Mouse (Mus musculus) forebrain, postnatal 0 days (tissue): Measurements from ENCODE around the gene Cfap57. TPM values are rescaled to one million over a fixed set of nuclear protein-coding genes. Genes with fewer than 3 reads are reported as not detected.

Experiments
- ATAC-seq: fragments of 200-750 bp; cut with Nextera tagmentation; 2 replicates; pipeline ENCODE4 v1.8.0; 2017; ENCODE audit warnings: mild to moderate bottlenecking, moderate library complexity
- DNase-seq: peaks from one replicate; pipeline ENCODE4 v3.0.0-alpha.2; 2015
- H3K27ac ChIP-seq: fragments of 300-500 bp; sonication (generic); 2 replicates; pipeline ENCODE4 v1.5.1; 2014; ENCODE audit warnings: low read depth, mild to moderate bottlenecking, antibody characterized with exemption, low read length, moderate library complexity, mixed read lengths
- H3K27me3 ChIP-seq: fragments of 300-500 bp; sonication (generic); 2 replicates; pipeline ENCODE4 v1.6.1; 2014; ENCODE audit warnings: mild to moderate bottlenecking, low read length, mixed read lengths; ENCODE audit not compliant: insufficient read depth
- H3K36me3 ChIP-seq: fragments of 300-500 bp; sonication (generic); 2 replicates; pipeline ENCODE4 v1.6.1; 2014; ENCODE audit warnings: mild to moderate bottlenecking, moderate library complexity; ENCODE audit not compliant: insufficient read depth
- H3K4me1 ChIP-seq: fragments of 300-500 bp; sonication (generic); 2 replicates; pipeline ENCODE4 v1.6.1; 2014; ENCODE audit warnings: antibody characterized with exemption; ENCODE audit not compliant: insufficient read depth
- H3K4me2 ChIP-seq: fragments of 300-500 bp; sonication (generic); 2 replicates; pipeline ENCODE4 v1.6.1; 2014; ENCODE audit warnings: low read depth, mild to moderate bottlenecking, moderate library complexity
- H3K4me3 ChIP-seq: fragments of 300-500 bp; sonication (generic); 2 replicates; pipeline ENCODE4 v1.5.1; 2014; ENCODE audit warnings: low read depth, low read length, mixed read lengths
- H3K9ac ChIP-seq: fragments of 300-500 bp; sonication (generic); 2 replicates; pipeline ENCODE4 v1.6.1; 2014; ENCODE audit warnings: mild to moderate bottlenecking
- H3K9me3 ChIP-seq: fragments of 300-500 bp; sonication (generic); 2 replicates; pipeline ENCODE4 v1.6.1; 2016; ENCODE audit warnings: low read length
- CTCF ChIP-seq: sonication (generic); IDR thresholded peaks from 2 replicates; pipeline ENCODE4 v1.5.1; 2016; ENCODE audit warnings: antibody characterized with exemption, control low read depth, low read depth
- WGBS: fragments of 180-500 bp; shearing (Covaris S2); extraction: QIAGEN DNeasy Blood & Tissue Kit; methylation state at CpG from one replicate; pipeline ENCODE4 v1.1.7; 2014; 5-methylcytosine and 5-hydroxymethylcytosine counted together
- polyA plus RNA-seq: library from polyadenylated mRNA; unstranded; fragments of >200 nt; fragmentation: Nextera tagmentation; extraction: Ambion mirVana; gene quantifications from 2 replicates; pipeline ENCODE4 v1.2.1, GENCODE M21; 2015
- total RNA-seq: library from RNA; depleted of rRNA; stranded (reverse); fragments of >200 nt; gene quantifications from 2 replicates; pipeline ENCODE4 v1.2.3, GENCODE M21; 2014

Gene Cfap57
- total and polyA plus RNA-seq, 2 experiments from 2014 or later, result 1.3 to 2.0 TPM

DNA sequence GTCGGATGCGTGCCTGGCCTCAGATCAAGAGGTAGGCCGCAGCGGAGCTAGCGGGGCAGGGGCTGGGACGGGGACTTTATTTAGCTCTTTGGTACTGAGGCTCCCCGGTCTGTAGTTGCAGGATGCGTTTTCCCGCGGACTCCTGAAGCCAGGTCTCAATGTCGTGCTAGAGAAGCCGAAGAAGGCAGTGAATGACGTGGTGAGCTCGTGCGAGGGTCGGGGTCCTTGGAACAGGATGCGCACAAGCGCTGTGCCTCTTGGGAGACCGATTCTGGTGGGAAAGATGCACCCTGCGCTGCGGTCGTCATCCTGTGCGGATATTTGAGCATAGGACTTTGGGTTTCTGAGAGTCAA lies 367 bp upstream of the Cfap57 start:
- H3K27ac ChIP-seq, result peak overlapping the region; percentile 66
- no peak for TF ChIP-seq CTCF
- under 1% methylated on average over 23 of the region's 23 CpGs for WGBS

DNA sequence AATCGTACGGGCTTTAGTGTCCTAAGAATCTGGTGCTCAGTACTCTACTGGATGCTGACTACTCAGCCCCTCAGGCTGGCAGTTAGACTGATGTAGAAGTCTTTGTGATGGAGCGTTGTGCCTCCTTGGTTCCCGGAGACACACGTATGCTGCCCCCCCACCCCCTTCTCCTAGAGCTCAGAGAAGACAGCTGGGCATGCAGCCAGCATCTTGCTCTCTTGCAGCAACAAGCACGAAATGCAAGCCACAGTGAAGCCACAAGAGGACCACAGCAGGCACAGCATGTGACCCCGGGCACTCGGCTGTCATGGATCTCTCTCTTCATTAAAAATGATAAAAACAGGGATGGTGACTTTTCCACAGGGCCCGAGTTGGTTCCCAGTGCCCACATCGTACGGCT lies 5.2 kb downstream of the Cfap57 start:
- DNase-seq, result no peak
- no peaks in the 10 kb centered on the region for H3K36me3 ChIP-seq
- H3K9ac ChIP-seq, result no peak overlapping the region
- 75% methylated on average over 11 of the region's 11 CpGs for WGBS
- H3K27me3 ChIP-seq, result no peaks in the 10 kb centered on the region
- H3K27ac ChIP-seq, result no peak overlapping the region
- TF ChIP-seq CTCF, result no peak
- H3K4me2 ChIP-seq, result no peak overlapping the region
- H3K9me3 ChIP-seq, result peaks cover 6% of the 10 kb centered on the region; the same call in 1 of the 2 replicates
- H3K4me3 ChIP-seq, result no peak overlapping the region
- no peaks in the 10 kb centered on the region for H3K4me1 ChIP-seq
- ATAC-seq, result no peak

More for the DNA sequence above, 367 bp upstream of the Cfap57 start:
- Histone ChIP-seq H3K4me2 (peak overlapping the region; percentile 72), H3K36me3 (peaks cover 29% of the 10 kb centered on the region), H3K4me3 (peak overlapping the region; percentile 77), H3K27me3 (no peaks in the 10 kb centered on the region), H3K9ac (peak overlapping the region; percentile 66), H3K4me1 (no peaks in the 10 kb centered on the region; the same call in 1 of the 2 replicates), H3K9me3 (peaks cover 6% of the 10 kb centered on the region; the same call in 1 of the 2 replicates)
- peak; percentile 64 for ATAC-seq
- DNase-seq, result no peak

DNA sequence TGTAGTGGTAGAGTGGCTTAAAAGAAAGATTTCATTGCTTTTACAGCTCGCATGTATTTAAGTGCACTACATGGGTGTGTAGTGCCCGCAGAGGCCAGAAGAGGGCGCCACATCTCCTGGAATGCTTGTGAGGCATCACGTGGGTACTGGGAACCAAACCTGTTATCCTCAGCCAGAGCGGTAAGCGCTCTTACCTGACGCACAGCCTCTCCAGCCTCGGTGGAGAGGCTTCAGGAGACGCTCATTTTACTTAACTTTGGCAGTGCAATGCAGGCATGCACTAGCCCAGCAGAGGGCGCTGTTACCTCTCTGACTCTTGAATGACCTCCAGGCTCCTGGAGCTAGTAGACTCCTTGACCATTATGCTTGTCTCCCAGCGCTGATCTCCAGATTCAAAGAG lies 8.0 kb downstream of the Cfap57 start:
- H3K27me3 ChIP-seq, result no peaks in the 10 kb centered on the region
- no peak overlapping the region for H3K27ac ChIP-seq
- H3K4me3 ChIP-seq, result no peak overlapping the region
- ATAC-seq, result no peak
- 24% methylated on average over 11 of the region's 11 CpGs for WGBS
- peaks cover 6% of the 10 kb centered on the region; the same call in 1 of the 2 replicates for H3K9me3 ChIP-seq
- DNase-seq, result no peak
- TF ChIP-seq CTCF, result peak; percentile 51
- H3K36me3 ChIP-seq, result no peaks in the 10 kb centered on the region
- no peak overlapping the region for H3K9ac ChIP-seq
- H3K4me2 ChIP-seq, result no peak overlapping the region
- no peaks in the 10 kb centered on the region for H3K4me1 ChIP-seq

DNA sequence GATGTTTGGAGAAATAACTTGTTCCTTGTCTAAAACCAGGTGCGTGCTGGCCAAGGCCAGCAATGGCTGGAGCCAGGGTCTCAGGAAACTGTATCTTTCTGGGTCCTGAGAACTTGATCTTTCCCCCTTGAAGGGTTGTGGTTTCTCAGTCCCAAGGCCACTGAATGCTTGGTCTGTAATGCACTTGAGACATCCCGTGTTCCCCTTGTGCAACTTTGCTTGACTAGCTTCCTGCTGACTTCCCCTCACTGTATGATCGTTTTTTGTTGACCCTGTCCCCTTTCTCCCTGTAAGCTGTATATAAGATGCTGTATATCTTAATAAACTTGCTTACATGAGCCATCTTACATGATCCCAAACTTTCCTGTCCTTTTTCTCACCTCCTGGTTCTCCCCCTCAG lies 10.7 kb downstream of the Cfap57 start:
- H3K27me3 ChIP-seq, result no peaks in the 10 kb centered on the region
- H3K9me3 ChIP-seq, result no peaks in the 10 kb centered on the region
- H3K36me3 ChIP-seq, result no peaks in the 10 kb centered on the region
- WGBS, result 81% methylated on average over 3 of the region's 3 CpGs
- no peaks in the 10 kb centered on the region for H3K4me1 ChIP-seq
- no peak overlapping the region for H3K4me2 ChIP-seq
- H3K27ac ChIP-seq, result no peak overlapping the region
- no peak overlapping the region for H3K4me3 ChIP-seq
- no peak overlapping the region for H3K9ac ChIP-seq
- DNase-seq, result no peak
- ATAC-seq, result no peak
- no peak for TF ChIP-seq CTCF

DNA sequence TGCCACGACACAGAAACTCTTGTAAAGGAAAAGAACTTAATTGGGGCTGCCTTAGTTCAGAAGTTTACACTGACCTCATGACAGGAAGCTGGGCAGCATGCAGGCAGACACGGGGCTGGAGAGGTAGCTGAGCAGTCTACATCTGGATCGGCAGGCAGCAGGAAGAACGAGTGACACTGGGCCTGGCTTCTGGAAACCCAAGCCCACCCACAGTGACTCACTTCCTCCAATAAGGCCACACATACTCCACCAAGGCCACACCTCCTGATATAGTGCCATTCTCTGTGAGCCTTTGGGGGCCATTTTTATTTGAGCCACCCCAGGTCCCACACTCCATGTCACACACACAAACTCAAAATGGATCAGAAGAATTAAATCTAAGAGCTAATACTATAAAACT lies 16.5 kb downstream of the Cfap57 start:
- TF ChIP-seq CTCF, result no peak
- Histone ChIP-seq H3K4me2 (no peak overlapping the region), H3K27me3 (no peaks in the 10 kb centered on the region), H3K4me1 (no peaks in the 10 kb centered on the region), H3K9me3 (no peaks in the 10 kb centered on the region), H3K4me3 (no peak overlapping the region), H3K27ac (no peak overlapping the region), H3K9ac (no peak overlapping the region), H3K36me3 (no peaks in the 10 kb centered on the region)
- no peak for DNase-seq
- ATAC-seq, result no peak
- 78% methylated on average over 4 of the region's 4 CpGs for WGBS

DNA sequence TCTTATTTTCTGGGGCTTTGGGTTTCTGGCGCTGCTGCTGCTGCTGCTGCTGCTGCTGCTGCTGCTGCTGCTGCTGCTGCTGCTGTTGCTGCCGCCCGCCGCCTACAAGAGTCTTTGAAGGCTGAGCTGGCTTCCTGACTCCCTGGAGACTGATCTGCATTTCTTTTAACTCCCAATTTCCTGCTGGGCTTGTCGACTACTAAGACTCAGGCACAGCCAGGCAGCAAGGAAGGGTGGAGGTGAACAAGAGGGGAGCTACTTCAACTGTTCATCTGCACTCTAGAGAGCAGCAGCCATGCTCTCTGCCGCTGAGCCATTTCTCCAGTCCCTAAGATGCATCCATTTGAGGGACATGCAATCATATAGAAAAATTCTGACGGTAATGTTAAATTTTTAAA lies 30.8 kb downstream of the Cfap57 start:
- Histone ChIP-seq H3K4me2 (0 out of 2 replicates have a peak overlapping the region, but pooled peaks have one; percentile 3), H3K27ac (no peak overlapping the region), H3K9me3 (no peaks in the 10 kb centered on the region), H3K4me3 (no peak overlapping the region), H3K27me3 (no peaks in the 10 kb centered on the region), H3K36me3 (no peaks in the 10 kb centered on the region), H3K4me1 (no peaks in the 10 kb centered on the region), H3K9ac (no peak overlapping the region)
- TF ChIP-seq CTCF, result no peak
- WGBS, result 3% methylated on average over 7 of the region's 7 CpGs
- peak; percentile 23 for DNase-seq
- peak; percentile 23; the same call in 1 of the 2 replicates for ATAC-seq

DNA sequence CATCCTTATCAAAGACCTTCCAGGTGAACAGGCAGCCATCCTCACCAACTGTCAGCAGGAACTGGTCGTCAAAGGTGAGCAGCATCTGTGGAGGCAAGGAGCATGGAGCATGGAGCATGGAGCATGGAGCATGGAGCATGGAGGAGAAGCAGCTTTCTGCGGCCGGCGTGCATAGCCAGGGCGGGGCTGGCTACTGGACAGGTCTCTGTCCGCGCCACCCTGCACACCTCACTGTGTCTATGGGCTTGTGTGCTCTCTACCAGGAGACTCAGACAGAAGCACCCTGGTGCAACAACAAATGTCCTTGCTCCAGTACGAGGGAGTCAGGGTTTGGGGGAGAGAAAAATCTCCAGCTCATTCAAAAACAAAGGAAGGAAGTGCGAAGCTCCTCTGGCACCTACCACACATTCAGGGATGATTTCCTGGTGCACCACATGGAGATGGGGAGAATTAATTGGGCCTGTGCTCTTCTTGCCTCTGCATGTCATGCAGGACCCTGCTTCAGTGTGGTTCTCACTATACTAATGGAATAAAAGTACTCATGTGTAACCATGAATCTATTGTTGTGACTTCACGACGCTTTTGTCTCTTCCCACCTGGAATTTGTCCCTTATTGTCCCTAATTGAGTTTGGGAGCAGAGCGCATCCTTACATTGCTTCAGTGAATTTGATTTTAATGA lies 31.4 kb downstream of the Cfap57 start:
- Histone ChIP-seq H3K9me3 (no peaks in the 10 kb centered on the region), H3K4me2 (0 out of 2 replicates have a peak overlapping the region, but pooled peaks have one; percentile 3), H3K4me3 (no peak overlapping the region), H3K36me3 (no peaks in the 10 kb centered on the region), H3K27me3 (no peaks in the 10 kb centered on the region), H3K9ac (no peak overlapping the region), H3K4me1 (no peaks in the 10 kb centered on the region), H3K27ac (no peak overlapping the region)
- DNase-seq (no peak), ATAC-seq (no peak)
- 57% methylated on average over 12 of the region's 12 CpGs for WGBS
- no peak for TF ChIP-seq CTCF
